Mouse (Mus musculus) olfactory bulb, adult 2 months (tissue): ENCODE data around the gene Cdh22.

ENCODE experiments used
- CTCF ChIP-seq: fragments of 200-500 bp; IDR thresholded peaks from 2 replicates; pipeline ENCODE4 v1.5.1; 2012; ENCODE audit warnings: low read depth, mild to moderate bottlenecking, low read length, moderate library complexity; ENCODE audit not compliant: insufficient read depth
- POLR2A ChIP-seq: fragments of 200-500 bp; IDR thresholded peaks from 2 replicates; pipeline ENCODE4 v1.6.1; 2012; ENCODE audit warnings: mild to moderate bottlenecking, low read depth, low read length, moderate library complexity; ENCODE audit not compliant: insufficient read depth

DNA sequence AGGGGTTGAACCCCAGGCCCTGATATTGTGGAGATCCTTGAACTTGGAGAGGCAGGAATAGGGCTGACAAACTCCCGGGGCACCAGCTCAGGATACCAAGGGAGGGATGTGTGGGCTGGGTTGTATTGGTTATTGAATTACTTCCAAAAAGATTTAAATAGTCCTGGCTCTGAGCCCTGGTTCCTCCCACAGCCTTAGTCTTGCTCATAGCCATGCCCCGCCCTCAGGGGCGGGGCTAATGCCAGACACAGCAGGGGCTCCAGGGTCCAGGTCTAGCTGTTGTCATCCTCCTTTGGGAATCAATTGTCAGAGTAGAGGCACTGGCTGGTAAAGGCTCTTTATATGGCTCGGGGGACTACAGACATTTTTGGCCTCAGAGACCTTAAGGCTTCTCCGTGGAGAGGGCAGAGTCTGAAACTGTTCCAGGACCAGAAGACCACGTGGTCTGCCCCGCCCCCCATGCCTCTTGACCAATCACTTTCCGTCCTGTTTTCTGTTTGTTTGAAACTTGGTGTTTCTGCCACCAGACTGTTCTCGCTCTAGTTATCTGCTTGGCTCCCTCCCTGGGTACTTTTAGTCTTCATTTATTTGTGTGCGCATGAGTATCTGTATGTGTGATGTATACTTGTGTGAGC lies 113.3 kb downstream of the Cdh22 start:
- no peak for TF ChIP-seq CTCF
- TF ChIP-seq POLR2A: no peak
